Mouse (Mus musculus) cerebellum, postnatal 36 days (tissue): ENCODE measurements at regions not wholly inside any gene's neighbourhood (a gene's known extent, or its start where the extent isn't known, plus 50 kb on each side); places are given as distances from the start of the nearest gene placed in this dataset.

Experiments
- DNase-seq, 2 experiments: peaks; one replicate each; pipeline ENCODE4 v3.0.0; 2021 to 2022; ENCODE audit warnings: mixed read lengths in 2 of 2

DNA sequence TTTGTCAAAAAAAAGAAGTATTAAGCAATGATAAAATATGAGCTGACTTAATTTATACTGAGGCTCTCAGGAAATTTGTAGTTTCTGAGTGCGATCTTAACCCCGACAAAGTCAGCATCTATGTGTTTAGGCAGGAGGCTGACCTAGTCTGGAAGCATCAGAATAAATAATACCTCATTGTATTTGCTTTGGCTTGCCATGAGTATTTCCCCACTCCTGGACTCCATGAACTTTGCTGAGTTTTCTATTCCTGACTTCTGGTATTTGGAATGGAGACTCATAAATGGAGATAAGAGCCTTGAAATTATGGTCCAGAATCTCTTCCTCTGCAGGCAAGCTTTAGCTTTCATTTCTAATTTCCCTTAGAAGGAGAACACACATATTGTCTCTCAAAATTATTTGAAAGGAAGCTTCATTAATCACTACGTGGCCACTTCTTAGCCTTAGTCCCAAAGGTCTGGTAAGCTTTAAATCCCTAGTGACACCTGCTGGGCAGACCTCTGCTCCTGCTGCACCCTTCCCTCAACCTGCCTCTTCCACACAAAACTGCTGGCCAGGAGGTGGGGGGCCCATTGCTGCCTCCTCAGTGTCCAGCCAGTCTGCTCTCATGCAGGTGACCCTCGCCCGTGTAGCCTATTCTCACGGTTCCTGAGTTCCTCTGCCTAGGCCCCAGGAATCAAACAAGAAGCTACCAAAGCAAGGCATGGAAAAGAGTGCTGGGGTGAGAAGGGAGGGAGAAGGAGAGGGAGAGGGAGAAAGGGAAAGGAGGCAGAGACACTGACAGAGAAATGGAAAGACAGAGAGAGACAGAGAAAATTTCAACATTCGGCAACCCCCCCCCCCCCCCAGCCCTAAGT is 173.6 kb upstream of the Klf12 start:
- DNase-seq = no peak

DNA sequence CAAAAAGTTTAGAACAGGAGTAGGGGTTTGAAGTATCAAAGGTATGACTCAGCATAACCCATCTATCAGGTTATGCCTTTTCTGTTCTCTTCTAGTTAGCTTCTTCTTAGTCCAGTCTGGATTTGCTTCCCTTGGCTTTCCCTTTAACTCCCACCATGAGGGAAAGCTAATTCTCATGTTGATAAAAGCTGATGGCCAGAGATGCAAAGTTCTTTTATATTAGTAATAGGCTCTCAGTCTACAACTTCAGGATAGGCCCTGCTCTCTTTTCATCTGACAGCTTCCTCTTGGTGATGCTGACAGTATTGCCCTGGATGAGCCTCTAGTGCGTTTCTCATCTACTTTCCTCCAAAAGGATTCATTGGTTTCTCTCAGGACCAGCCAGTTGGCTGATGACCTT is 161.7 kb upstream of the Klf12 start:
- DNase-seq = no peak

DNA sequence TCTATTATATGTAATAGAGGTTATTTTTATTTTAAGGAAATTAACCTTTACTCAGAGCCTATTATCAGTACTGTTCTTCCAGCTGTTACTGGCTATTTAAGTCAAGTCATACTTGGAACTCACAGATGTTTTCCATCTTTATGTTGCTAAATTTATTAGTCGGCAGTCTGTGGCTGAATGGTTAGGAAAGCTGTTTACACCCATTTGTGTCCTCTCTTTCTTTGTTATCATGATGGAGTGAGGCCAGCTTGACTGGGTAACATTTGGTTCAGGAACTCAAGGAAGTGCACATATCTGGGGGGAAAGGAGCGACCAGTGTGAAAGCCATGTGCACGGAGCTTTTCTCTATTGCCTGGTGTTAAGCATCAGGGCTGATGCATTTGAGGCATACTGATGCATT is 160.4 kb upstream of the Klf12 start:
- no peak for DNase-seq

DNA sequence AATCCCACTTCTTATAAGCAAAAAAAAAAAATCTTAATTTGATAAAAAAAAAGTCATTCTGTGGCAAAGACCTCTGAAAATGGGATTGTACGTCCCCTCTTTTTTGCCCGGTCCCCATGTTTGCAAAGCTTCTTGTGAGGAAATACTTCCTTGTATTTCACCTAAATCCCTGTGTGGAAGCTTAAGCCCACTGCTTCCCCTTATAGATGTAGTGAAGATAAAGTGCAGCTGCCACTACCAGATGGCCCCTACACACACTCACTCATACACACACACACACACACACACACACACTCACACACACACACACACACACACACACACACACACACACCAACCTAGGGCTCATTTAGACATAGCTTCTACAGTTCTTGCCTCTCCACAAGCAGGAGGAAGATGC is 159.6 kb upstream of the Klf12 start:
- DNase-seq = no peak

DNA sequence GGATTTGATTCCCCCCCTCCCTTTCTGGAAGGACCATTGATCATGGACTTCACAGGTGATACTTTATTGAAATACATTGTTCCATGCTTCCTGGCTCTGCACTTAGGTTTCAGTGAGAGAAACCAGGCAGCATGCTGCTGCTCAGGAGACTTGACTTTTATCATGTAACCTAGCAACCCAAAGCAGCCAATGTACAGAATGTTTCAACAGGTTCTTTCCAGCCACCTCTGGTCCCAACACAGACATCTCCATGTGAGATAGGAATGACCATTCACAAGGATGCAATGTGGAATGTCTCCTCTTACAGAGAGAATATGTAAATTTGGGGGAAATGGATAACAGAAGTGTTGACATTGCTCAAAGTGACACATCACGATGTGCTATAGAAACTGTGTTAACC is 153.1 kb upstream of the Klf12 start:
- no peak for DNase-seq

DNA sequence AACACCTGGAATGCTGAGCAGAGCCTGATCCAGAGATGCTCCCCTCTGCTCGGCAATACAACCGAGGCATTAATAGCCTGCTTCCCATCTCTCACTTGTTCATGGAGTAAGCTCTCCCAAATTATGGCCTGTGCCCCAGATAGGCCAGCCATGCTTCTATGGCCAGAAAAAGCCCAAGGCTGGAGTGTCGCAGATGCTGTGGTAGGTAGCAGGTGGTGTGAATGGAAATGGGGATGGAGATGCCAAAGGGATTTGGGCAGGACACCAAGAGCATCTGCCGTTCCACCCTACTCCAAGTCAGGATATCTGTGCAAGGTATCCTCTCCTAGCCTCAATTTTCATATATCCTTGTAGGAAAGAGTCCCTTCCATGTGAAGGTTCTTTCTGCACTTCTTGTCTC is 145.2 kb upstream of the Klf12 start:
- DNase-seq = peak; percentile 5 to 6

DNA sequence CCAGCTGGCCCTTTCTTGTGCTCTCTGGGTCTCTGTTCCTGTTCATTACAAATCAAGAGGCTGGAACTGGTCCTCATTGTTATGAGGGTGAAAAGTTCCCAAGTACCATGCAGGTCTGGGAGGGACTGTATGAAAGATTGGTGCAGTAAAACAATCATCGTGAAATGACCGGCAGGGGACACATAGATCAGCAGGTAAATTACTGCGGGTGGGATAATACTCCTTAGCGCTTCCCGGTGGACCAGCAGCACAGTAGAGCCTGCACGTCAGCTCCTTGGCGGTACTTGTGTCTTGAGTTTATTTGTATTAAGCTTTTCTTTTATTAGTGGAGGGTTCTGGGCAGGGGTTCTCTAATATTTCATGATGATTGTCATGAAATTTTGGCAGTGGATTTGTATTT is 141.9 kb upstream of the Klf12 start:
- DNase-seq = no peak

DNA sequence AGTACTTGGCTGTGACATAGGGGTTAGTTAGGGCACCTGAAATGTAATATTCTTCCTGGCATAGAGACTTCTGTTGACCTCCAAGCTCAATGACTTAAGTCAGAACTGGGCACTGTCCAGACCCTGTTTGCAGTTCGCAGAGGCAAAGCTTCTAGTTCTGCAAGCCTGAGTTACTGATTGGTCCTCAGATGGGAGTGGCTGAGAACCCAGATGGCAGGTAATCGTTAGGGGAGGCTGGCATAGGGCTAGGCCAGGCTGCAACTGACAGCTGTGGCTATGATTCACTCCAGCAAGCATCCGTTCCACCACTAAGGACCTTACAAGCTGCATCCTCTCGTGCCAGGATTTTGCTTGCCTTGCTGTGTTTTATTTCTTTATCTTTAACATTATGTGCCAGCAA is 139.3 kb upstream of the Klf12 start:
- DNase-seq = no peak

DNA sequence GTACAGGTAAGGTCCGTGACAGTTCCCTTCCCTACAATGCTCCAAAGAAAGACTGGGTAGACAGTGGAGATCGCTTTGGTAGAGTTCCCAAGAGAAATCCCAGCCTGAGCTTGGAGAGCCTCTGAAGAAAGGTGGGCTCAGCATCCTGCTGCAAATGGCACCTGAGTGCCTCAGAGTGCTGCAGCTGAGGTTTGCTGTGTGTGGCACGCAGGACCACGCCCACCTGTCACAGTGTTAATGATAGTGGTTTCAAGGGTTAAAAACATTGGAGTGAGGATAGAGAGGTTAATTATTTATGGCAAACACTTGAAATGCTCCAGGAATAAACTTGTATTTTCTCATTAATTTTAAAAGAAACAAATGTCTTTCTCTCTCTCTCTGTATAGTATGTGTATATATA is 137.2 kb upstream of the Klf12 start:
- DNase-seq = no peak

DNA sequence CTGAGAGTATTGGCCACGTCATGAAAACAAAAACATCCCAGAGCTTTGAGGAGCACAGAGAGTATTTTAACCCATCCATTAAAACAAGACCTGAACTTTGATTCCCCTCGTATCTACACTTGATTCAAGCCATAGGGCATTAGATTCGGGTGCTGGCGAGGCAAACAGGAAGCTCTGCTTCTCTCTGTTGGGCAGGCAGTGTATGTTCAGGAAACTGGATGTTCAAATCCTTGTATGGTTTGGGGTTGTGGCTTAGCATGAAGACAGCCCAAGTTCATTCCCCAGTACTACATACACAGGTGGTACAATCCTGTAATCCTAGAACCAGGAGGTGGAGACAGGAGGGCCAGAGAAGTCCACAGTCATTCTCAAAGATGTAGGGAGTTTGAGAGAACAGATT is 130.6 kb upstream of the Klf12 start:
- no peak for DNase-seq

DNA sequence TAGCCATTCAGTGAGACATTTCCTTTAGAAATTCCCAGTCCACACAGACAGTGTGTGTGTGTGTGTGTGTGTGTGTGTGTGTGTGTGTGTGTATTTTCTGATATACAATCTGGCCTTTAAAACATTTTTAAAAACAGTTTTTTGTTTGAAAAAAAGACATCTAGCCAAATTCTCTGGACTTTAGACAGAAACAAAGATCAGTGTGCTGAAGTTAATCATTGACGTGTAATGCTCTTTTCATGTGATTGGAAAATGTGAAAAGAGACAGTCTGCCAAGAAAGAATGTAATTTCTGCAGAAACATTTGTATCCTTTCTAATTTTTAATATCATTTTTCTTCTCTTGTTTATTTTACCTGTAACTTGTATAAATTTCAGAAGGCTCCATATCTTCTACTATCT is 127.7 kb upstream of the Klf12 start:
- no peak for DNase-seq

DNA sequence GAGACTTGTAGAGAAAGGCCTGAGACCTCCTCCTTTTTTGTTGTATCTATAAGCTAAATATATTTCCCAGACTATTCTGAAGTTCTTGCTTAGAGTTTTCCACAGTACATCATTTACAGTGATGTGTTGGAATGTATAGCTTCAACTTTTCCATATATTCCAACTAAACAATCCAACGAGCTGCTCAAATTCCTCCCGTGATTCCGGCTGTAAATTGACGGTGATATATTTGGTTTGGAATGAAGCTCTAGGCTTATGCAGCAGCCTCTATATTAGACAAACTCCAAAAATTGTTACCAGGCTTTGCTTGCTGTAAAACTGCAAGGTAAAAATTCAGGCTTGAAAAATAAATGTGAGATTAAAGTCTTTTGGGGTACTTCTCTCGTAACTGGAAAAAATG is 112.7 kb upstream of the Klf12 start:
- no peak for DNase-seq

DNA sequence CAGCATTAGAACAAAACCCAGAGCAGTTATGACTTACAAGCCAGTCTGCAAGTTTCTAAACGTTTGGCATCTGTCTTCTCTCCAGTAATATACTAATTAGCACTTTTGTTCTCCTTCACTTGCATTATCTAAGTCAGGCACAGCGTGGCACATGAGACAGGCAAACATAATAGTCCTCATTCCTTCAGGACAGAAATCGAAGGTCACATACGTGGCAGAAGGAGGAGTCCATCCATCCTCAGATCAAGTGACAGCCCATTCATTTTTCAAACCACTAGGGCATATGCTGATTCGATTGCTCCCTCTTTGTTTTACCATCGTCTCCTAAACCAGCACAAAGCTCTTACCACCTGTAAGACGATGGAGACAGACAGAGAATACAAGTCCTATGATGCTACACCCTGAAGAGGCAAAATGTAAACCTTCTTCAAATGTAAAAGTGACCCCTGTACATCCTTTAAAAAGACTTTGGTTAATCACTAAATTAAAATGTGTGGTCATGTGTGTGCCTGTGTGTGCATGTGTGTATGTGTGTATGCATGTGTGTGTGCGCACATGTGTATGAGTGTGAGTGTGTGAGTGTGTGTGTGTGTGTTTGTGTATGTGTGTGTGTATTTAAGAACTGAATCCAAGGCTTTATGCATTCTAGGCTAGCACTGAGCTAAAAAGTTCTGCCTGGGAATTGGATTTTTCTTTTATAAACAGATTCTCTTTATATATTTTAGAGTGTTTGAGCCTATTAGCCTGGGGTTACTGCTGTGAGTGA is 90.9 kb upstream of the Klf12 start:
- DNase-seq = no peak

DNA sequence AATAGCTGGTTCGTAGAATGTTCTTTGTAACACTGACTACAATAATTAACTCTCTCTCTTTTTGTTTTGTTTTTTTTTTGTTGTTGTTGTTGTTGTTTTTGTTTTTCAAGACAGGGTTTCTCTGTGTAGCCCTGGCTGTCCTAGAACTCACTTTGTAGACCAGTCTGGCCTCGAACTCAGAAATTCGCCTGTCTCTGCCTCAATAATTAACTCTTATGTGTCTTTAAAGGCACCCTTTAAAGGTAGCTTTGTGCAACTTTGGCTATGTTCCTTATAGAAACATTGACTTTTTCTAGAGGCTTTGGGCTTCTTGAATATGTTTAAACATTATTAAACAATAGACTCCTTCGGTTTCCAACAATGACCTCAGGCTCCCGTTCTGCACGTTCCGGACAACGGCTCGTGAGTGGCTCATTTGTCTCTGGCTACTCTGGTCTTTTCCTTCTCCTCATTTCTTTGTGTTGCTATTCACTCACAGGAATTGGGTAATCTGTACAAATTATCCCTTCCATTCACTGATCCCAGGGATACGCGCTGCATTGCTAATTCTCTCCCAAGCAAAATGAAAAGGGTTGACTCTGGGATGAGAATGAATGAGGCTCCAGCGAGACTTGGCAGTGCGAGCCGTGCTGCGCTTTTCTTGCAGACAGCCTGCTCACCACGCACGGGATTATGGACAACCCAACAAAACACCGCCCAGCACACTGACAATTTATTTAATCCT is 90.2 kb upstream of the Klf12 start:
- DNase-seq = peak; percentile 10

DNA sequence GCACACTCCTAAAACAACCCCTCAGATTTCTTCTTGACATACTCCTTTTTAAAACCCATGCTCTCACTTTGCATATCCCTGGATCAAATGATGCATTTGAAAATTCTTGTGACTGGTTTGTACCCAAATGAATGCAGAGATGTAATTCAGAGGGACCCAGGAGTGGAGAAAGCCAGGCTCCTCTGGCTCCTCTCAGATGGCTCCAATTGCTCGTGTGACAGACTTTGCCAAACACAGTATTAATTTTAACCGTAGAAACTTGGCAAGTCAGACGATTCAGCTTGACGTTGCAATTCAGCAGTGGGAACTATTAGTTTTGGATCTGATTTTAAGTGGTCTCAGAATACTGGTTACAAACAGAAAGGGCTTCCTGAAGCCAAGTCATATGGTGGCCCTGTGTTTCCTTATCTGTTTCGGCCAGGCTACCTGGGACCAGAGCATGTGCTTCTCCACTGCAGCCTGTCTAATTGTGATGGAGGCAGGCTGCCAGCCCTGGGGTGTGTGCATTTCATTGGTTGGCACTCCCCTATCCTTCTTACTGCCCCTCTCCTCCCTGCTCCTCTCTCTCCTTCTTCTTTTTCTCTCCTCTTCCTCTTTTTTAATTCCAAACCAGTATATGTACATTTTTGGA is 81.9 kb upstream of the Klf12 start:
- no peak for DNase-seq

DNA sequence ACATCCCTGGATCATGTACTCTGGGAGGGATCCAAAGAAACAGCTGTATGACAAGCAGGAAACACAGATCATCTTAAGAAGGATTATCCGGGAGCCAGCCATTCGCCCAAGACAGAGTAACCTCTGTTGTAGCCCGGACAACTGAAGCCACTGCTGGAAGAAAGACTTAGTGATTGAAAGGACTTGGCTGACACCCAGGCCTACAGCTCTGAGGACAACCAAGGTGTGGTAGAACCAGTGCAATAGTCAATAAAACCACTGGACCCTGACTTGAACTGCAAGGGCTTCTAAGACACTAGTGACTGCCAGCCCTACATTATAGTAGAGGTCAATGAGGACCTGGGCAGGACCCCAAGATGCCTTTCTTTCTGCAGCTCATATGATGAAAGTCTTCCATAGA is 78.3 kb upstream of the Klf12 start:
- DNase-seq = no peak

DNA sequence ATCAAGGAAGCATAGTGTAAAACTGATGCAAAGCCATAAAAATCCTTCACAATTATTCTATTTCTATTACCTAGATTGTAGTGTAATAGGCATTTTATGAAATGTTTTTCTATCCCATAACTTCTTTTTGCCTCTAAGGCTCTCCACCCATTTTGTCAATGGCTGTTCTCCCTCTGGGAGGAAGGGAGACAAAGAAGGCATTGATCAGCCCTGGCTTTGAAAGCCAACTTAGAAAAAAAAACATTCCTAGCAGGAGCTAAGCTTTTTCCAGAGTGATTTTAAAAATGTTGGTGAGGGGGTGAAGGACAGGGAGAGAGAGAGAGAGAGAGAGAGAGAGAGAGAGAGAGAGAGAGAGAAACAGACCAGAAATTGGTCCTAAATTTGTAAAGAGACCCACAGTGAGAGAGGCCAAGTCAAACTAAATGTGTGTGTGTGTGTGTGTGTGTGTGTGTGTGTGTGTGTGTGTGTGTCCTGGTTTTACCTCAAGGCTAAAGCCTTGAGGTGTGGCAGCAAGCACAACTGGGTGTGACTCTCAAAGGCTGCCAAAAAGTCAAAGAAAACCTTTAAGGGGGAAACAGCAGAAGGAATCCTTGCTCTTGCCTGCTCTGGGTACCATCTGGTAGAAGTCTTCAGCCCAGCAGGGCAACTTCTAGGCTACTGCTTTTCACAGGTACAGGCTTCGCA is 77.0 kb upstream of the Klf12 start:
- no peak for DNase-seq

DNA sequence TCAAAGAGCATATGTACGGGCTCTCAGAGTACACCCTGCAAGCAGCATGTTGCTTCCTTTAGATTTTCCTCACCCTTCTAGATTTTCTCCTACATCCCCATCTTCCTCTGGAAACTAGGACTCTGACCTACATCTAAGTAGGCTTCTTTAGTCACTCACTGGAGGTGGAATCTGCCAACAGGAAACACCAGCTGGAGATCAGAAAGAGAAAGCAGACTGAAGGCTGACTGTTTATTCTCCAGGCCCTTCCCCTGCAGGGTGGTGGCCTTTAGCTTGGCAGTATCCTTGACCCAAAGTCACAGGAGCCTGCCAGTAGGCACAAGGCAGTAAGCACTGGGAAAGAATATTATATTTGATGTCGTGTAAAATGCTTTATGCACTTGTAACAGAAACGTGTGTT is 75.4 kb upstream of the Klf12 start:
- DNase-seq = no peak

DNA sequence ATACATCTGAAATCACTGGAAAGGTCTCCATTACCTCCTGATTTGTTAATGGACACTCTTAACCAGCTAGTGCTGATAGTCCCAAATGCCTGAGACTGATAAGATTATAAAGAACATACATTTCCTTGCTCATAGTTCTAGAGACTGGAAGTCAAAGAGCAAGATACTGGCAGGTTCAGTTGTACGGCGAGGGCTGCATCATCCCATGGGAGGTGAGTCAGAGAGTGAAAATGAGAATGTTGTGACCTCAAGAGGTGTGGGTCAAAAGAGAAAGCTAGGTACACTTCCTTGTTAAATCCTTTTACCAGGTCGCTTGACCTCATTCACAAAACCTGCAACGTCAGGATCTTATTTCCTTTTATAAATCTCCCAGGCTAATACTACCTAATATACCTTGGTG is 72.7 kb upstream of the Klf12 start:
- DNase-seq = no peak

DNA sequence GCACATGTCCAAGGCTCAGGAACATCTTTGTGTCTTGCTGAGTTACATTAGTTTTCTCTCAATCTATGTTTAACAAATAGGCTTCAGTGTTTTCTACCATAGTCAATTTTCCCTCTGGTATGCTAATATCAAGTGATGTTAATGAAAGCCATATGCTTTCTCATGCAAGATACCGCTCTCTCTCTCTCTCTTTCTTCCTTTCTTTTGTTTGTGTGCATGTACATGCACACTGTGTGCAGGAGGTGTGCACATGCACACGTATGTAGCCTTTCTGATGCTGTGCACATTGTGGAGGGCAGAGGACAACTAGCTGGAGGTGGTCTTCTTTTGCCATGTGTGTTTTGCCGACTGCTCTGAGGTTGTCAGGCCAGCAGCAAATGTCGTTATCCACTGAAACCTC is 69.0 kb upstream of the Klf12 start:
- DNase-seq = no peak

DNA sequence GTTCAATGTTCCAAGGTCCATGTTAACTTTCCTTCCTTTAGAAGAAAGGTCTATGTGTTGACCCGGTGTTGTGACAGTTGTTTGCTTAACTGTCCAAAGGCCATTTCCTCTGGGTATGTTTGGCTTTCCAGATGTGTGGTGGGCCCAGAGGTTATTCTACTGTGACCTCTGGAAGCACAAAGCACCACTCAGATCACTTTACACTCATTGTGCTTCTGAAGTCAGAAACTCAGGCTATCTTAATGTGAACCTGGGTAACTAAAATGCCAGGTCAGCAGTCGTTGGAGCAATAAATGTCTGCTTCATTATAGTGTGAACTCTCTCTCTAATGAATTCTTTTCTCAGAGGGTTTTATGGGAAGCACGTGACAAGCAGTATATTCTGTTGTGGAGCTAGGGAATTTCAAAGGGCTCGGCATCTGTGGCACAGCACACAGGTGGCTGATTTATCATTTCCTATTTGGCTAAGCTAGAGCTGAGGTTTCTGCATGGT is 68.5 kb upstream of the Klf12 start:
- DNase-seq = no peak

DNA sequence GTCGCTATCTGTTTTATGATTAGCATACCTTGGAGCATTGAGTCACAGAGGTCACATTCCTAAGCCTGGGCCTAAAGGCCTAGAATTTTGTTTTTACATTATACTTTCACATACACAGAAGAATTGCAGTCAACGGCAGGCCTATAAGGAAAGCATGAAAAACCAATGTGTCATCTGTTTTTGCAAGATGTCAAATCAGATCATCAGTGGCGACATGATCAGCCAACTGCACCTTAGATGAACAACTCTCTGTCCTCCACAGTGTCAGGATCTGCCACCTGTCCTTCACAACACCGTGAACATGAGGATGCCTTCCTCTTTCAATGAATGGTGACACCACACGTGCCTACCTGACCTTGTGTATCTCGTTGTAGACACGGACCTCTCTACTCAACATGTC is 66.5 kb upstream of the Klf12 start:
- DNase-seq = no peak
